Mouse (Mus musculus): ENCODE measurements around the gene Cbl. TPM values are rescaled to one million over a fixed set of nuclear protein-coding genes. Genes with fewer than 3 reads are reported as not detected.
"Not testable (repeated sequence)": the region's sequence is repeated elsewhere in the genome, so short reads cannot be mapped to it uniquely, and the experiment has no call there.

Cbl gene
- polyA plus RNA-seq, 1 experiment from 2014 or later: 21.1 TPM

GRCm38 (mm10) chr9:44115599-44115998, 118.2 kb downstream of the Cbl start:
- Histone ChIP-seq H3K36me3 (peaks cover 8% of the 10 kb centered on the region), H3K9me3 (no peaks in the 10 kb centered on the region), H3K27me3 (ENCODE audit: insufficient read depth, poor library complexity, severe bottlenecking) (no peaks in the 10 kb centered on the region), H3K4me1 (replicated peaks) (peaks cover 12% of the 10 kb centered on the region), H3K4me3 (no peak overlapping the region), H3K27ac (no peak overlapping the region)
- no peak for DNase-seq (ENCODE audit: low spot score)
- 91% methylated on average over 9 of the region's 9 CpGs for WGBS

- H3K27me3 ChIP-seq (ENCODE audit: insufficient read depth, poor library complexity, severe bottlenecking): no peaks in the 10 kb centered on the region
- peaks cover 24% of the 10 kb centered on the region for H3K4me1 ChIP-seq (replicated peaks)
- peak overlapping the region; percentile 82; the same call in 1 of the 2 replicates for H3K27ac ChIP-seq
- 89% methylated on average over 2 of the region's 2 CpGs for WGBS
- H3K36me3 ChIP-seq: peaks cover 19% of the 10 kb centered on the region
- no peaks in the 10 kb centered on the region for H3K9me3 ChIP-seq
- DNase-seq (ENCODE audit: low spot score): no peak
- H3K4me3 ChIP-seq: no peak overlapping the region
Observed at GRCm38 (mm10) chr9:44114453-44114852, 119.4 kb downstream of the Cbl start.

GRCm38 (mm10) chr9:44113105-44113789, 120.6 kb downstream of the Cbl start, which contains the start of the genes Gm49380 and Rnf26:
Gene Gm49380 (minus strand): TSS chr9:44113500.
Gene Rnf26 (minus strand): TSS chr9:44113517.
- WGBS: under 1% methylated on average over 51 of the region's 51 CpGs
- H3K9me3 ChIP-seq: no peaks in the 10 kb centered on the region
- peaks cover 28% of the 10 kb centered on the region for H3K36me3 ChIP-seq

GRCm38 (mm10) chr9:44111909-44112308, 121.9 kb downstream of the Cbl start:
- H3K4me3 ChIP-seq: peak overlapping the region; percentile 71
- WGBS: 72% methylated on average over 10 of the region's 12 CpGs
- peaks cover 41% of the 10 kb centered on the region for H3K36me3 ChIP-seq
- H3K9me3 ChIP-seq; H3K27ac ChIP-seq; DNase-seq (ENCODE audit: low spot score); H3K27me3 ChIP-seq (ENCODE audit: insufficient read depth, poor library complexity, severe bottlenecking): not testable (repeated sequence)
- peaks cover 49% of the 10 kb centered on the region for H3K4me1 ChIP-seq (replicated peaks)

More at GRCm38 (mm10) chr9:44113105-44113789, 120.6 kb downstream of the Cbl start, which contains the start of the genes Gm49380 and Rnf26:
- DNase-seq (ENCODE audit: low spot score): peak; percentile 96
- peaks cover 36% of the 10 kb centered on the region for H3K4me1 ChIP-seq (replicated peaks)
- H3K27ac ChIP-seq: peak within 1 kb of the TSS; percentile 90
- peak within 1 kb of the TSS; percentile 71 for H3K4me3 ChIP-seq
- no peaks in the 10 kb centered on the region for H3K27me3 ChIP-seq (ENCODE audit: insufficient read depth, poor library complexity, severe bottlenecking)

- Histone ChIP-seq H3K4me3 (peak overlapping the region; percentile 36), H3K27me3 (ENCODE audit: insufficient read depth, poor library complexity, severe bottlenecking) (no peaks in the 10 kb centered on the region), H3K27ac (0 out of 2 replicates have a peak overlapping the region, but pooled peaks have one; percentile 14), H3K4me1 (replicated peaks) (peaks cover 58% of the 10 kb centered on the region), H3K36me3 (peaks cover 63% of the 10 kb centered on the region), H3K9me3 (no peaks in the 10 kb centered on the region)
- 39% methylated on average over 9 of the region's 9 CpGs for WGBS
- DNase-seq (ENCODE audit: low spot score): peak; percentile 80
Observed at GRCm38 (mm10) chr9:44109360-44110095, 124.3 kb downstream of the Cbl start.

GRCm38 (mm10) chr9:44108269-44109055, 125.4 kb downstream of the Cbl start:
- Histone ChIP-seq H3K36me3 (peaks cover 71% of the 10 kb centered on the region), H3K27ac (peak overlapping the region; percentile 81), H3K4me3 (peak overlapping the region; percentile 36), H3K27me3 (ENCODE audit: insufficient read depth, poor library complexity, severe bottlenecking) (no peaks in the 10 kb centered on the region), H3K4me1 (replicated peaks) (peaks cover 59% of the 10 kb centered on the region), H3K9me3 (no peaks in the 10 kb centered on the region)
- whole genome bisulfite sequencing: 85% methylated on average over 31 of the region's 31 CpGs
- DNase-seq (ENCODE audit: low spot score): no peak

- Histone ChIP-seq H3K36me3 (peaks cover 77% of the 10 kb centered on the region), H3K4me3 (peak overlapping the region; percentile 36), H3K27me3 (ENCODE audit: insufficient read depth, poor library complexity, severe bottlenecking) (no peaks in the 10 kb centered on the region), H3K27ac (peak overlapping the region; percentile 81), H3K9me3 (no peaks in the 10 kb centered on the region), H3K4me1 (replicated peaks) (peaks cover 62% of the 10 kb centered on the region)
- DNase-seq (ENCODE audit: low spot score): peak; percentile 63
- WGBS: 36% methylated on average over 25 of the region's 25 CpGs
Observed at GRCm38 (mm10) chr9:44107557-44108179, 126.2 kb downstream of the Cbl start.

GRCm38 (mm10) chr9:44107110-44107509, 126.7 kb downstream of the Cbl start, which contains the start of gene C1qtnf5:
Gene C1qtnf5 (plus strand): TSS chr9:44107245.
- H3K36me3 ChIP-seq: peaks cover 82% of the 10 kb centered on the region

GRCm38 (mm10) chr9:44106596-44106995, 127.3 kb downstream of the Cbl start:
- H3K9me3 ChIP-seq: no peaks in the 10 kb centered on the region
- H3K4me1 ChIP-seq (replicated peaks): peaks cover 64% of the 10 kb centered on the region
- 70% methylated on average over 4 of the region's 4 CpGs for WGBS
- H3K4me3 ChIP-seq: peak overlapping the region; percentile 36; the same call in 1 of the 2 replicates
- H3K27me3 ChIP-seq (ENCODE audit: insufficient read depth, poor library complexity, severe bottlenecking): no peaks in the 10 kb centered on the region
- H3K27ac ChIP-seq: peak overlapping the region; percentile 81
- DNase-seq (ENCODE audit: low spot score): no peak
- H3K36me3 ChIP-seq: peaks cover 81% of the 10 kb centered on the region

More at GRCm38 (mm10) chr9:44107110-44107509, 126.7 kb downstream of the Cbl start, which contains the start of gene C1qtnf5:
- 44% methylated on average over 8 of the region's 8 CpGs for WGBS
- Histone ChIP-seq H3K9me3 (no peaks in the 10 kb centered on the region), H3K4me1 (replicated peaks) (peaks cover 64% of the 10 kb centered on the region), H3K27ac (peak within 1 kb of the TSS; percentile 81), H3K4me3 (peak within 1 kb of the TSS; percentile 36), H3K27me3 (ENCODE audit: insufficient read depth, poor library complexity, severe bottlenecking) (no peaks in the 10 kb centered on the region)
- DNase-seq (ENCODE audit: low spot score): no peak

GRCm38 (mm10) chr9:44106182-44106581, 127.7 kb downstream of the Cbl start:
- no peak overlapping the region; the same call in 1 of the 2 replicates for H3K27ac ChIP-seq
- no peaks in the 10 kb centered on the region for H3K9me3 ChIP-seq
- DNase-seq (ENCODE audit: low spot score): no peak
- 97% methylated on average over 7 of the region's 7 CpGs for WGBS
- H3K36me3 ChIP-seq: peaks cover 83% of the 10 kb centered on the region
- no peak overlapping the region for H3K4me3 ChIP-seq
- no peaks in the 10 kb centered on the region for H3K27me3 ChIP-seq (ENCODE audit: insufficient read depth, poor library complexity, severe bottlenecking)
- peaks cover 67% of the 10 kb centered on the region for H3K4me1 ChIP-seq (replicated peaks)

- H3K9me3 ChIP-seq: no peaks in the 10 kb centered on the region
- WGBS: 91% methylated on average over 10 of the region's 10 CpGs
- no peak overlapping the region for H3K4me3 ChIP-seq
- no peaks in the 10 kb centered on the region for H3K27me3 ChIP-seq (ENCODE audit: insufficient read depth, poor library complexity, severe bottlenecking)
- H3K36me3 ChIP-seq: peaks cover 81% of the 10 kb centered on the region
- no peak for DNase-seq (ENCODE audit: low spot score)
- no peak overlapping the region for H3K27ac ChIP-seq
- peaks cover 65% of the 10 kb centered on the region for H3K4me1 ChIP-seq (replicated peaks)
Observed at GRCm38 (mm10) chr9:44105781-44106180, 128.1 kb downstream of the Cbl start.

GRCm38 (mm10) chr9:44104881-44105280, 129.0 kb downstream of the Cbl start:
- Histone ChIP-seq H3K36me3 (peaks cover 72% of the 10 kb centered on the region), H3K27ac (no peak overlapping the region), H3K9me3 (no peaks in the 10 kb centered on the region), H3K4me1 (replicated peaks) (peaks cover 56% of the 10 kb centered on the region), H3K4me3 (no peak overlapping the region), H3K27me3 (ENCODE audit: insufficient read depth, poor library complexity, severe bottlenecking) (no peaks in the 10 kb centered on the region)
- 93% methylated on average over 7 of the region's 7 CpGs for WGBS
- DNase-seq (ENCODE audit: low spot score): no peak

Data from hindbrain, embryonic 10.5 days (tissue).